Mouse (Mus musculus) hindbrain, postnatal 0 days (tissue): ENCODE results near the gene Senp3. TPM values are rescaled to one million over a fixed set of nuclear protein-coding genes. Genes with fewer than 3 reads are reported as not detected.
"Not testable (repeated sequence)": the region's sequence is repeated elsewhere in the genome, so short reads cannot be mapped to it uniquely, and the experiment has no call there.

ENCODE experiments used
- ATAC-seq: fragments of 200-750 bp; cut with Nextera tagmentation; 2 replicates; pipeline ENCODE4 v1.8.0; 2017; ENCODE audit warnings: mild to moderate bottlenecking, moderate TSS enrichment, moderate library complexity
- DNase-seq: peaks from one replicate; pipeline ENCODE4 v3.0.0-alpha.2; 2015; ENCODE audit warnings: low spot score
- H3K27ac ChIP-seq: fragments of 300-500 bp; sonication (generic); 2 replicates; pipeline ENCODE4 v1.5.1; 2014; ENCODE audit warnings: mild to moderate bottlenecking
- H3K27me3 ChIP-seq: fragments of 300-500 bp; sonication (generic); 2 replicates; pipeline ENCODE4 v1.6.1; 2014; ENCODE audit warnings: low read length, mixed read lengths; ENCODE audit not compliant: insufficient read depth
- H3K36me3 ChIP-seq: fragments of 300-500 bp; sonication (generic); 2 replicates; pipeline ENCODE4 v1.6.1; 2014; ENCODE audit warnings: low read length, mixed read lengths; ENCODE audit not compliant: insufficient read depth
- H3K4me1 ChIP-seq: fragments of 300-500 bp; sonication (generic); 2 replicates; pipeline ENCODE4 v1.6.1; 2014; ENCODE audit warnings: antibody characterized with exemption, low read length, mixed read lengths; ENCODE audit not compliant: insufficient read depth
- H3K4me2 ChIP-seq: fragments of 300-500 bp; sonication (generic); 2 replicates; pipeline ENCODE4 v1.6.1; 2014; ENCODE audit warnings: low read depth, mild to moderate bottlenecking, low read length, moderate library complexity, mixed read lengths
- H3K4me3 ChIP-seq: fragments of 300-500 bp; sonication (generic); 2 replicates; pipeline ENCODE4 v1.5.1; 2014; ENCODE audit warnings: low read length
- H3K9ac ChIP-seq: fragments of 300-500 bp; sonication (generic); replicated peaks from 2 replicates; pipeline ENCODE4 v1.6.1; 2014; ENCODE audit warnings: mild to moderate bottlenecking, low read length, moderate library complexity, mixed read lengths
- H3K9me3 ChIP-seq: fragments of 300-500 bp; sonication (generic); 2 replicates; pipeline ENCODE4 v1.6.1; 2016; ENCODE audit warnings: low read length, mixed read lengths
- CTCF ChIP-seq: IDR thresholded peaks from 2 replicates; pipeline ENCODE4 v1.5.1; 2016; ENCODE audit warnings: antibody characterized with exemption, control low read depth, low read depth
- WGBS: fragments of 180-500 bp; shearing (Covaris S2); extraction: QIAGEN DNeasy Blood & Tissue Kit; methylation state at CpG from one replicate; pipeline ENCODE4 v1.1.7; 2014; 5-methylcytosine and 5-hydroxymethylcytosine counted together
- microRNA counts: library from miRNA; unstranded; fragments of <30 nt; microRNA quantifications from one replicate; lab custom pipeline; 2015
- microRNA-seq, 2 experiments: library from miRNA; unstranded; fragments of <30 nt; microRNA quantifications; one replicate each; pipeline ENCODE4; 2016
- polyA plus RNA-seq: library from polyadenylated mRNA; unstranded; fragments of >200 nt; fragmentation: Nextera tagmentation; extraction: Ambion mirVana; gene quantifications from 2 replicates; pipeline ENCODE4 v1.2.1, GENCODE M21; 2015
- total RNA-seq: library from RNA; depleted of rRNA; stranded (reverse); fragments of >200 nt; gene quantifications from 2 replicates; pipeline ENCODE4 v1.2.3, GENCODE M21; 2014; rRNA removed

The Senp3 gene
- total and polyA plus RNA-seq, 2 experiments from 2014 or later, result 68.6 to 69.2 TPM

GRCm38 (mm10) chr11:69632284-69633089 is 49.4 kb downstream of the Senp3 start, which contains the start of gene Fxr2:
Fxr2 (plus strand) TSS chr11:69632990.
- ATAC-seq (peak; percentile 100), DNase-seq (peak; percentile 100)
- no peaks in the 10 kb centered on the region for H3K36me3 ChIP-seq
- H3K4me2 ChIP-seq, result peak within 1 kb of the TSS; percentile 79
- H3K4me3 ChIP-seq, result peak within 1 kb of the TSS; percentile 94
- H3K27me3 ChIP-seq, result no peaks in the 10 kb centered on the region
- H3K27ac ChIP-seq, result peak within 1 kb of the TSS; percentile 91
- no peaks in the 10 kb centered on the region for H3K9me3 ChIP-seq
- H3K4me1 ChIP-seq, result peaks cover 19% of the 10 kb centered on the region; the same call in 1 of the 2 replicates
- under 1% methylated on average over 50 of the region's 56 CpGs for WGBS
- TF ChIP-seq CTCF, result peak; percentile 84
- peak within 1 kb of the TSS; percentile 96 for H3K9ac ChIP-seq

GRCm38 (mm10) chr11:69629802-69630201 is 52.1 kb downstream of the Senp3 start:
- H3K4me1 ChIP-seq, result peaks cover 10% of the 10 kb centered on the region; the same call in 1 of the 2 replicates
- TF ChIP-seq CTCF, result peak; percentile 59
- H3K27ac ChIP-seq, result no peak overlapping the region
- H3K27me3 ChIP-seq, result no peaks in the 10 kb centered on the region
- H3K36me3 ChIP-seq, result no peaks in the 10 kb centered on the region
- no peak overlapping the region for H3K9ac ChIP-seq
- WGBS, result 61% methylated on average over 1 of the region's 1 CpGs
- ATAC-seq, result no peak
- H3K9me3 ChIP-seq, result no peaks in the 10 kb centered on the region
- no peak overlapping the region for H3K4me3 ChIP-seq
- no peak overlapping the region for H3K4me2 ChIP-seq
- peak; percentile 27 for DNase-seq

DNA sequence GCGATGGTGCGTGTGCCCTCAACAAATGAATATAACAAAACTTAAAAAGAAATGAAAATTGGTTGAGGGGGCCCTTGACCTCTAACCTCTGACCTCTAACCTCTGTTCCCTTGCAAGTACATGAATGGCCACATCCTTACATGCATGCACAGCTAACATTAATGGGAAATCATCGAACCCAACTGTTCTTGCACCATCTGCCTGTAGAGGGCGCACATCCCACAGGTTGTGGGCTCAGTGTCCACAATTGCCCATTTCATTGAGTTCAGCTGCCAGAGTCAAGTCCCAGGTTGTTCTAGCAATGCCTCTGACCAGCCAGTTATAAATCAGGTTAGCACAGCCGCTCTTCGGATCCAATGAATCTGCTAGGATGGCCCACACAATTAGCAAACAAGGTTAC is 53.6 kb downstream of the Senp3 start:
- H3K9me3 ChIP-seq, result no peaks in the 10 kb centered on the region
- WGBS, result 38% methylated on average over 6 of the region's 6 CpGs
- no peaks in the 10 kb centered on the region for H3K27me3 ChIP-seq
- peak; percentile 95 for TF ChIP-seq CTCF
- peak; percentile 87 for DNase-seq
- H3K4me3 ChIP-seq, result no peak overlapping the region
- H3K4me1 ChIP-seq, result no peaks in the 10 kb centered on the region
- H3K9ac ChIP-seq, result no peak overlapping the region
- no peak overlapping the region for H3K4me2 ChIP-seq
- no peaks in the 10 kb centered on the region for H3K36me3 ChIP-seq
- no peak for ATAC-seq
- no peak overlapping the region for H3K27ac ChIP-seq

DNA sequence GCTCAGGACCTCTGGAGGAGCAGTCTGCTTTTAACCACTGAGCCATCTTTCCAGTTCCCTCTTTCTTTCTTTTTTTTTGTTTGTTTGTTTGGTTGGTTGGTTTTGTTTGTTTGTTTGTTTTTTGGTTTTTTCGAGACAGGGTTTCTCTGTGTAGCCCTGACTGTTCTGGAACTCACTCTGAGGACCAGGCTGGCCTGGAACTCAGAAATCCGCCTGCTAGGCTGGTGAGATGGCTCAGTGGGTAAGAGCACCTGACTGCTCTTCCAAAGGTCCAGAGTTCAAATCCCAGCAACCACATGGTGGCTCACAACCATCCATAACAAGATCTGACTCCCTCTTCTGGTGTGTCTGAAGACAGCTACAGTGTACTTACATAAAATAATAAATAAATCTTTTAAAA is 57.5 kb downstream of the Senp3 start:
- H3K9ac ChIP-seq, ATAC-seq, H3K9me3 ChIP-seq, H3K27ac ChIP-seq, H3K27me3 ChIP-seq, H3K4me3 ChIP-seq, DNase-seq, H3K4me1 ChIP-seq, H3K4me2 ChIP-seq, H3K36me3 ChIP-seq: not testable (repeated sequence)
- WGBS, result 96% methylated on average over 2 of the region's 2 CpGs

MicroRNAs encoded within 50 kb of the gene (microRNA counts, 519-probe panel; counts per million panel counts)
- microRNA mmu-miR-1934 (lab: Ali Mortazavi, UCI) (not detected), microRNA mmu-miR-467f (lab: Ali Mortazavi, UCI) (3,987 counts per million, percentile 70 among the panel's probes with 10 or more counts)

Small RNAs within 50 kb of the gene (microRNA-seq; reads per million reads assigned to microRNA genes)
- 0.35 to 2.5 reads per million in 2 experiments for gene Mir1934
- 0 reads per million in 2 experiments for gene Mir467f

Other genes starting within 250 kb of the Senp3 start
Only the 30 nearest of the 35 such genes appear.
- gene Dnah2, start 133.0 kb downstream of the Senp3 start, total RNA-seq, result 3.9 and 4.9 TPM in 2 replicates
- gene Dnah2, start 133.0 kb downstream of the Senp3 start, polyA plus RNA-seq, result 2.0 and 3.2 TPM in 2 replicates
- 97.9 and 111 TPM in 2 replicates for gene Efnb3, start 121.9 kb downstream of the Senp3 start, total RNA-seq
- 93.3 and 94.4 TPM in 2 replicates for gene Efnb3, start 121.9 kb downstream of the Senp3 start, polyA plus RNA-seq
- gene Wrap53, start 101.8 kb downstream of the Senp3 start, total RNA-seq, result 16.4 and 19.4 TPM in 2 replicates
- 12.8 and 13.8 TPM in 2 replicates for gene Wrap53, start 101.8 kb downstream of the Senp3 start, polyA plus RNA-seq
- 33.5 and 41.5 TPM in 2 replicates for gene Trp53, start 101.7 kb downstream of the Senp3 start, total RNA-seq
- 36.6 and 37.4 TPM in 2 replicates for gene Trp53, start 101.7 kb downstream of the Senp3 start, polyA plus RNA-seq
- gene Atp1b2, start 76.1 kb downstream of the Senp3 start, total RNA-seq, result 185 and 210 TPM in 2 replicates
- 145 and 157 TPM in 2 replicates for gene Atp1b2, start 76.1 kb downstream of the Senp3 start, polyA plus RNA-seq
- gene Shbg, start 64.2 kb downstream of the Senp3 start, total RNA-seq, result 0.40 TPM in 1 of 2 replicates, not detected in the other
- not detected in 2 replicates for gene Shbg, start 64.2 kb downstream of the Senp3 start, polyA plus RNA-seq
- 8.6 and 10.9 TPM in 2 replicates for gene Sat2, start 60.1 kb downstream of the Senp3 start, total RNA-seq
- gene Sat2, start 60.1 kb downstream of the Senp3 start, polyA plus RNA-seq, result 35.4 and 41.4 TPM in 2 replicates
- gene Fxr2, start 49.1 kb downstream of the Senp3 start, total RNA-seq, result 68.5 and 79.6 TPM in 2 replicates
- 23.3 and 28.8 TPM in 2 replicates for gene Fxr2, start 49.1 kb downstream of the Senp3 start, polyA plus RNA-seq
- not detected in 2 replicates for gene Sox15, start 26.8 kb downstream of the Senp3 start, total RNA-seq
- 0.35 and 0.40 TPM in 2 replicates for gene Sox15, start 26.8 kb downstream of the Senp3 start, polyA plus RNA-seq
- gene Mpdu1, start 19.4 kb downstream of the Senp3 start, total RNA-seq, result 141 and 256 TPM in 2 replicates
- gene Mpdu1, start 19.4 kb downstream of the Senp3 start, polyA plus RNA-seq, result 122 and 124 TPM in 2 replicates
- 6.0 and 7.5 TPM in 2 replicates for gene Cd68, start 15.9 kb downstream of the Senp3 start, total RNA-seq
- gene Cd68, start 15.9 kb downstream of the Senp3 start, polyA plus RNA-seq, result 10.5 and 12.0 TPM in 2 replicates
- gene Eif4a1, start 9.7 kb downstream of the Senp3 start, total RNA-seq, result 696 and 745 TPM in 2 replicates
- gene Eif4a1, start 9.7 kb downstream of the Senp3 start, polyA plus RNA-seq, result 427 and 463 TPM in 2 replicates
- gene Tnfsf13, start 3.7 kb upstream of the Senp3 start, total RNA-seq, result 0.14 and 1.8 TPM in 2 replicates
- gene Tnfsf13, start 3.7 kb upstream of the Senp3 start, polyA plus RNA-seq, result 0.76 and 0.98 TPM in 2 replicates
- gene Tnfsf12, start 13.8 kb upstream of the Senp3 start, total RNA-seq, result 3.1 and 7.1 TPM in 2 replicates
- gene Tnfsf12, start 13.8 kb upstream of the Senp3 start, polyA plus RNA-seq, result 5.0 and 6.0 TPM in 2 replicates
- gene Tnfsfm13, start 14.0 kb upstream of the Senp3 start, total RNA-seq, result 0.94 and 4.6 TPM in 2 replicates
- 2.0 and 2.8 TPM in 2 replicates for gene Tnfsfm13, start 14.0 kb upstream of the Senp3 start, polyA plus RNA-seq
- 18.3 and 18.8 TPM in 2 replicates for gene Polr2a, start 76.6 kb upstream of the Senp3 start, total RNA-seq
- gene Polr2a, start 76.6 kb upstream of the Senp3 start, polyA plus RNA-seq, result 9.1 and 10.5 TPM in 2 replicates
- 0.72 TPM in 1 of 2 replicates, not detected in the other for gene Slc35g3, start 79.9 kb upstream of the Senp3 start, total RNA-seq
- gene Slc35g3, start 79.9 kb upstream of the Senp3 start, polyA plus RNA-seq, result 0.11 and 0.15 TPM in 2 replicates
- gene Zbtb4, start 83.8 kb upstream of the Senp3 start, total RNA-seq, result 39.2 and 39.9 TPM in 2 replicates
- gene Zbtb4, start 83.8 kb upstream of the Senp3 start, polyA plus RNA-seq, result 4.6 and 4.9 TPM in 2 replicates
- gene Chrnb1, start 113.9 kb upstream of the Senp3 start, total RNA-seq, result 1.5 TPM in 1 of 2 replicates, not detected in the other
- 0.85 and 1.5 TPM in 2 replicates for gene Chrnb1, start 113.9 kb upstream of the Senp3 start, polyA plus RNA-seq
- gene Fgf11, start 119.8 kb upstream of the Senp3 start, total RNA-seq, result 19.1 and 19.2 TPM in 2 replicates
- gene Fgf11, start 119.8 kb upstream of the Senp3 start, polyA plus RNA-seq, result 3.8 and 4.4 TPM in 2 replicates
- 0.16 and 0.72 TPM in 2 replicates for gene Tmem102, start 123.5 kb upstream of the Senp3 start, total RNA-seq
- gene Tmem102, start 123.5 kb upstream of the Senp3 start, polyA plus RNA-seq, result 1.1 and 1.5 TPM in 2 replicates
- gene Gm39566, start 133.2 kb upstream of the Senp3 start, total RNA-seq, result not detected in 2 replicates
- gene Gm39566, start 133.2 kb upstream of the Senp3 start, polyA plus RNA-seq, result not detected in 2 replicates
- not detected in 2 replicates for gene Spem2, start 136.4 kb upstream of the Senp3 start, total RNA-seq
- gene Spem2, start 136.4 kb upstream of the Senp3 start, polyA plus RNA-seq, result not detected in 2 replicates
- not detected in 2 replicates for gene Spem1, start 140.1 kb upstream of the Senp3 start, total RNA-seq
- gene Spem1, start 140.1 kb upstream of the Senp3 start, polyA plus RNA-seq, result 0.28 and 0.40 TPM in 2 replicates
- gene Nlgn2, start 155.7 kb upstream of the Senp3 start, total RNA-seq, result 126 and 130 TPM in 2 replicates
- gene Nlgn2, start 155.7 kb upstream of the Senp3 start, polyA plus RNA-seq, result 20.8 and 22.3 TPM in 2 replicates
- gene Tmem256, start 156.4 kb upstream of the Senp3 start, total RNA-seq, result 119 and 153 TPM in 2 replicates
- 435 and 439 TPM in 2 replicates for gene Tmem256, start 156.4 kb upstream of the Senp3 start, polyA plus RNA-seq
- 24.7 and 26.3 TPM in 2 replicates for gene Plscr3, start 164.3 kb upstream of the Senp3 start, total RNA-seq
- 32.2 and 33.4 TPM in 2 replicates for gene Plscr3, start 164.3 kb upstream of the Senp3 start, polyA plus RNA-seq
- not detected in 2 replicates for gene Tnk1, start 176.6 kb upstream of the Senp3 start, total RNA-seq
- gene Tnk1, start 176.6 kb upstream of the Senp3 start, polyA plus RNA-seq, result 0.15 TPM in 1 of 2 replicates, not detected in the other
- not detected in 2 replicates for gene Tmem95, start 195.9 kb upstream of the Senp3 start, total RNA-seq
- gene Tmem95, start 195.9 kb upstream of the Senp3 start, polyA plus RNA-seq, result not detected in 2 replicates
- 1.7 and 2.0 TPM in 2 replicates for gene Kctd11, start 199.3 kb upstream of the Senp3 start, total RNA-seq
- 1.3 and 1.7 TPM in 2 replicates for gene Kctd11, start 199.3 kb upstream of the Senp3 start, polyA plus RNA-seq